Mouse (Mus musculus) bone marrow, adult 2 months (tissue): ENCODE data around the gene Nutm1.

ENCODE experiments used
- CTCF ChIP-seq: fragments of 200-500 bp; IDR thresholded peaks from 2 replicates; pipeline ENCODE4 v1.5.1; 2011; ENCODE audit warnings: low read length, control low read depth; ENCODE audit not compliant: control insufficient read depth, insufficient read depth
- POLR2A ChIP-seq: fragments of 200-500 bp; IDR thresholded peaks from 2 replicates; pipeline ENCODE4 v1.6.1; 2011; ENCODE audit warnings: low read depth, mild to moderate bottlenecking, control low read depth, low read length, borderline replicate concordance; ENCODE audit not compliant: control insufficient read depth

DNA sequence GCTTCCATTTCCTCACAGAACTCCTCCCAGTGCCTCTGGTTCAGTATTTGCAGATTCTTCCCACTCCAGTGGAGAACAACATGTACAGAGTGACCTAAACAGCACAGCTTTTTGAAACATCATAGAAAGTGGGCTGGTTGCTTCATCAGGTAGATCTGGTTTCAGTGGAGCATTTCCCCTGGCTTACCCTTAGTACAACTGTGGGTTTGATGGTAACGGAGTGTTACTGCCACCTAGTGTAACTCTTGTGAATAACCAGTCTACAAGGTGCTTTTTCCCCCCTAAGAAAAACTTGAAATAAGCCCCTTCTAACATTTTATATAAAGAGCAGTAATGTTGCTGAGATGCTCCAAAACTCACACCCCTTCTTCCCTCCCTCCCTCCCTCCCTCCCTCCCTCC lies 43.1 kb downstream of the Nutm1 start:
- TF ChIP-seq CTCF: peak; percentile 17; the same call in 1 of the 2 replicates
- TF ChIP-seq POLR2A: no peak
